Mouse (Mus musculus): ENCODE data around the gene Psmd1. TPM values are rescaled to one million over a fixed set of nuclear protein-coding genes. Genes with fewer than 3 reads are reported as not detected.
"Not testable (repeated sequence)": the region's sequence is repeated elsewhere in the genome, so short reads cannot be mapped to it uniquely, and the experiment has no call there.

The Psmd1 gene
- polyA plus RNA-seq (2014; fragmentation: Nextera tagmentation; extraction: Ambion mirVana) = 134 and 141 TPM in 2 replicates

GRCm38 (mm10) chr1:86064271-86064991 lies at the start of gene Psmd1:
TSS of gene Psmd1 (plus strand) at chr1:86064387.
- Histone ChIP-seq H3K9me3 (ENCODE audit: control insufficient read depth, low read length) (peaks cover 2% of the 10 kb centered on the region; the same call in 1 of the 2 replicates), H3K4me2 (ENCODE audit: low read length) (peak within 1 kb of the TSS; percentile 93), H3K36me3 (ENCODE audit: control insufficient read depth, insufficient read depth, low read length) (no peaks in the 10 kb centered on the region; the same call in 1 of the 2 replicates), H3K9ac (ENCODE audit: low read length) (peak within 1 kb of the TSS; percentile 99), H3K27ac (replicated peaks in 1 of 2; ENCODE audit: control insufficient read depth in 1 of 2, insufficient read depth in 1 of 2, low read depth in 2 of 2, low read length in 2 of 2) (peak within 1 kb of the TSS; percentile 80 to 84), H3K27me3 (ENCODE audit: control insufficient read depth, insufficient read depth, low read length) (no peaks in the 10 kb centered on the region), H3K4me1 (ENCODE audit: control insufficient read depth in 2 of 2, insufficient read depth in 2 of 2, low read length in 2 of 2) (peaks cover 2 to 11% of the 10 kb centered on the region in 2 experiments; a peak in 3 of 4 replicates), H3K4me3 (ENCODE audit: control insufficient read depth in 1 of 2, insufficient read depth in 1 of 2, low read depth in 1 of 2, low read length in 2 of 2) (peak within 1 kb of the TSS; percentile 63 to 99)
- under 1% methylated on average over 47 of the region's 47 CpGs for WGBS
- ATAC-seq (ENCODE audit: insufficient number of reproducible peaks, insufficient read depth, low FRiP score, low read depth) = peak; percentile 92

DNA sequence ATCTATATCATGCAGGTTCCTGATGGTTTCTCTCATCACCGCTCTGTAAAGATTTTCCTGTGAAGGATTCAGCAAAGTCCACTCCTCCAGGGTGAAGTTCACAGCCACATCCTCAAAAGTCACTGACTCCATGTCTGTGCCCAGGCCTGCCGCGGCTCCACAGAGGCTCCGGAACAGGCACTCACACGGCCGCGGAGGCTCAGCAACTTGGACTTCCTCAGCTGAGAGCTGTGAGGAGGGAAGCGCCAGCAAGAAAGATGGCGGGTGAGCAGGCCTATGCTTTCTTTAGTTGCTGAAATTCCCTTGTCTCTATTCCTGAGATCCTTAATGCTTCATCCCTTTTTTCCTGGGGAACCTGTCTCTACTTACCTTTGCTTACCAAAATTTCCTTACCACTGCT lies 48.4 kb upstream of the Psmd1 start:
- not testable (repeated sequence) for H3K4me2 ChIP-seq (ENCODE audit: low read length); H3K9ac ChIP-seq (ENCODE audit: low read length); H3K36me3 ChIP-seq (ENCODE audit: control insufficient read depth, insufficient read depth, low read length); H3K9me3 ChIP-seq (ENCODE audit: control insufficient read depth, low read length); H3K4me3 ChIP-seq (ENCODE audit: control insufficient read depth in 1 of 2, insufficient read depth in 1 of 2, low read depth in 1 of 2, low read length in 2 of 2); H3K4me1 ChIP-seq (ENCODE audit: control insufficient read depth in 2 of 2, insufficient read depth in 2 of 2, low read length in 2 of 2); ATAC-seq (ENCODE audit: insufficient number of reproducible peaks, insufficient read depth, low FRiP score, low read depth); H3K27ac ChIP-seq (replicated peaks in 1 of 2; ENCODE audit: control insufficient read depth in 1 of 2, insufficient read depth in 1 of 2, low read depth in 2 of 2, low read length in 2 of 2)
- WGBS = 93% methylated on average over 9 of the region's 9 CpGs
- H3K27me3 ChIP-seq (ENCODE audit: control insufficient read depth, insufficient read depth, low read length) = peaks cover 29% of the 10 kb centered on the region

- WGBS = 86% methylated on average over 8 of the region's 8 CpGs
- Histone ChIP-seq H3K27ac (replicated peaks in 1 of 2; ENCODE audit: control insufficient read depth in 1 of 2, insufficient read depth in 1 of 2, low read depth in 2 of 2, low read length in 2 of 2) (no peak within 1 kb of the TSS), H3K9ac (ENCODE audit: low read length) (no peak within 1 kb of the TSS), H3K36me3 (ENCODE audit: control insufficient read depth, insufficient read depth, low read length) (no peaks in the 10 kb centered on the region), H3K27me3 (ENCODE audit: control insufficient read depth, insufficient read depth, low read length) (peaks cover 34% of the 10 kb centered on the region), H3K4me3 (ENCODE audit: control insufficient read depth in 1 of 2, insufficient read depth in 1 of 2, low read depth in 1 of 2, low read length in 2 of 2) (no peak within 1 kb of the TSS), H3K4me2 (ENCODE audit: low read length) (no peak within 1 kb of the TSS), H3K9me3 (ENCODE audit: control insufficient read depth, low read length) (no peaks in the 10 kb centered on the region), H3K4me1 (ENCODE audit: control insufficient read depth in 2 of 2, insufficient read depth in 2 of 2, low read length in 2 of 2) (peaks cover 0 to 5% of the 10 kb centered on the region in 2 experiments; a peak in 1 of 4 replicates)
- ATAC-seq (ENCODE audit: insufficient number of reproducible peaks, insufficient read depth, low FRiP score, low read depth) = no peak
Measured at GRCm38 (mm10) chr1:86016516-86016915, 47.7 kb upstream of the Psmd1 start, which contains the start of gene Spata3. TSS of gene Spata3 (plus strand) at chr1:86016816.

- Histone ChIP-seq H3K4me3 (ENCODE audit: control insufficient read depth in 1 of 2, insufficient read depth in 1 of 2, low read depth in 1 of 2, low read length in 2 of 2) (peak overlapping the region; percentile 46 to 50), H3K27me3 (ENCODE audit: control insufficient read depth, insufficient read depth, low read length) (peaks cover 34% of the 10 kb centered on the region), H3K9me3 (ENCODE audit: control insufficient read depth, low read length) (no peaks in the 10 kb centered on the region), H3K4me1 (ENCODE audit: control insufficient read depth in 2 of 2, insufficient read depth in 2 of 2, low read length in 2 of 2) (peaks cover 0 to 5% of the 10 kb centered on the region in 2 experiments; a peak in 1 of 4 replicates), H3K27ac (replicated peaks in 1 of 2; ENCODE audit: control insufficient read depth in 1 of 2, insufficient read depth in 1 of 2, low read depth in 2 of 2, low read length in 2 of 2) (no peak overlapping the region), H3K4me2 (ENCODE audit: low read length) (peak overlapping the region; percentile 84), H3K36me3 (ENCODE audit: control insufficient read depth, insufficient read depth, low read length) (no peaks in the 10 kb centered on the region), H3K9ac (ENCODE audit: low read length) (peak overlapping the region; percentile 63)
- WGBS = 3% methylated on average over 60 of the region's 60 CpGs
- peak; percentile 31; the same call in 1 of the 2 replicates for ATAC-seq (ENCODE audit: insufficient number of reproducible peaks, insufficient read depth, low FRiP score, low read depth)
Measured at GRCm38 (mm10) chr1:86018235-86019055, 45.7 kb upstream of the Psmd1 start.

DNA sequence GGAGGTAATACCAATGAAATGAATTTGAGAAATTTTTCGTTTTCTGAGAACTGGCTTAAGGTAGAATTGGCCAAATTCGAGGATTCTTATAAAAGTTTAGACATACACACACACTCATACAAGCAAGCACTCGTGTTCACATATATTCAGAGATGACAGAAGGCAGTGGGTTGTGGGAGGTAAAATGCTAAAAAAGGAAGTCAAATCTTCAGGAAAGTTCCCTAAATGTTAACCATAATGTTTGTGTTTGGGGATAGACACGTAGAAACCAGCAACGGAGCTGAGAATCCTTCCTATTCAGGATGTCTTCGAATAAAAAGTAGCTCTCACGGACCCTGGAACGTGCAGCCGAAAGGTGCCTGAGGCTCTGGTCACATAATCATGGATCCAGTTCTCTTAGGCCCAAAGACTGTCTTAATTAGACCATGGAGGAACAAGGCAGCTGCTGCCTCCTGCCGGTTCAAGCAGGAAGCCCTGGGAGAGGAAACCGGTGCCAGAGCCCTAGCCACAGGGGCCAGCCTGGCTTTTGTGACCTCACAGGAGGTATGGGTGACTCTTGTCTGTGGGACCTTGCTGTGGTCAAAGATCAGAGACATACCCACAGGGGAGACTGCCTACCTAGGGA lies 42.7 kb upstream of the Psmd1 start:
- Histone ChIP-seq H3K4me2 (ENCODE audit: low read length) (no peak overlapping the region), H3K36me3 (ENCODE audit: control insufficient read depth, insufficient read depth, low read length) (no peaks in the 10 kb centered on the region), H3K27me3 (ENCODE audit: control insufficient read depth, insufficient read depth, low read length) (peaks cover 37% of the 10 kb centered on the region), H3K9me3 (ENCODE audit: control insufficient read depth, low read length) (no peaks in the 10 kb centered on the region), H3K27ac (replicated peaks in 1 of 2; ENCODE audit: control insufficient read depth in 1 of 2, insufficient read depth in 1 of 2, low read depth in 2 of 2, low read length in 2 of 2) (no peak overlapping the region), H3K9ac (ENCODE audit: low read length) (no peak overlapping the region), H3K4me3 (ENCODE audit: control insufficient read depth in 1 of 2, insufficient read depth in 1 of 2, low read depth in 1 of 2, low read length in 2 of 2) (no peak overlapping the region), H3K4me1 (ENCODE audit: control insufficient read depth in 2 of 2, insufficient read depth in 2 of 2, low read length in 2 of 2) (peaks cover 0 to 5% of the 10 kb centered on the region in 2 experiments; a peak in 1 of 4 replicates)
- WGBS = 70% methylated on average over 11 of the region's 11 CpGs
- ATAC-seq (ENCODE audit: insufficient number of reproducible peaks, insufficient read depth, low FRiP score, low read depth) = no peak

DNA sequence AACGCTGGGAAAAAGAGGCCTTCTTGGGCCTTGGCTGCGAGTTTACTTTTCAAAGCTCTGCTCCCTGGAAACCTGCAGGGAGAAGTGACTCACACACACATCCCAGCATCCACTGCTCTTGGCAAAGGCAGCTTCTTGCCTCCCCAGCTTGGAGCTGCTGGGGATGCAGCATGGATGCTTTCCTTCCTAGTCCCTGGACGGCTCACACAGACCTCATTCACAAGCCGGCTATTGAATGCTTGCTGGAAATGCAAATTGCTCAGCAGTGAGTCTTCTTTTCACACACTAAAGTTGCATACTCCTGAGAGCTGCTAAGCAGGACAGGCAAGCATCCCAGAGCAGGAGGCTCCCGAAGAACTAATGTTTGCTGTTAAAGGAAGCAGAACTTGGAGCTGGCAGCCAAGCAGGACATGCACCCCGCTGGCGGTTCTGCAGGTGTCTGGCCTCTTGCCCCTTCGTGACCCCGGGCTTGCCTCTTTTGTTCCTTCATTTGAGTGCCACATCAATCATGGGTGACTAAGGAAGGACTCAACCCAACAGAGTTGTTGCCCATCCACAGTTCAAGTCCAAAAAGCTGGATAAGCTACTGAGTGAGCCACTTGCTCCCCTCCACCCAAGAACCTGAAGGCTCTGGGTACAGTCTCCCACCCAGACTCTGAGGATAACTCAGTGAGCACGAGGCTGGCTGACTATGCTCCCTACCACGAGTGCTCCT lies 31.8 kb upstream of the Psmd1 start:
- H3K36me3 ChIP-seq (ENCODE audit: control insufficient read depth, insufficient read depth, low read length) = no peaks in the 10 kb centered on the region

More for the DNA sequence above, 31.8 kb upstream of the Psmd1 start:
- ATAC-seq (ENCODE audit: insufficient number of reproducible peaks, insufficient read depth, low FRiP score, low read depth) = no peak
- no peaks in the 10 kb centered on the region for H3K4me1 ChIP-seq (ENCODE audit: control insufficient read depth in 2 of 2, insufficient read depth in 2 of 2, low read length in 2 of 2)
- 23% methylated on average over 11 of the region's 11 CpGs for WGBS
- H3K4me2 ChIP-seq (ENCODE audit: low read length) = no peak overlapping the region
- H3K27ac ChIP-seq (replicated peaks in 1 of 2; ENCODE audit: control insufficient read depth in 1 of 2, insufficient read depth in 1 of 2, low read depth in 2 of 2, low read length in 2 of 2) = no peak overlapping the region
- H3K4me3 ChIP-seq (ENCODE audit: control insufficient read depth in 1 of 2, insufficient read depth in 1 of 2, low read depth in 1 of 2, low read length in 2 of 2) = no peak overlapping the region
- H3K9ac ChIP-seq (ENCODE audit: low read length) = no peak overlapping the region
- no peaks in the 10 kb centered on the region for H3K9me3 ChIP-seq (ENCODE audit: control insufficient read depth, low read length)
- H3K27me3 ChIP-seq (ENCODE audit: control insufficient read depth, insufficient read depth, low read length) = peaks cover 6% of the 10 kb centered on the region; the same call in 1 of the 2 replicates
